Comparison of ENCODE assay signal across 21 mouse cellular contexts in the genomic region with DNA sequence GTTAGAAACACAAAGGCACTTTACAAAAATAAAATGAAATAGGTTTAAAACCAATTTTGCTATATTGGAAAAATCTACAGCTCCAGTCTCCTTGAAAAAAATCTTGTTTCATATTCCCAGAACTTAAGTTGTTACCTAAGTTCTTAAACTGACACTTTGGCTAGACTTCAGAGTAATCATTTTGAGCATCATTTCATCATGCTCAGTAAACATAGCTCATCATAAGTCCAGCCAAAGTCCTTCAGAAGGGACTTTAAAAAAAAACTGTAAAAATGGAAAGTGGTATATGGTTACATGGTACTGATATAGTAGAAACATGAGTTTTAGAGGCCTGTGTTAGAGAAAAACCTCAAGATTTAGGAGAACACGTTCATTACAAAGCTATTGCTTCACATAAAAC. TPM values are rescaled to one million over a fixed set of nuclear protein-coding genes. Genes with fewer than 3 reads are reported as not detected.
"Had no signal": no experiment of that assay in that cellular context is flagged by ENCODE, and none has a peak within 500 bp of the region (broad histone marks: within the 10 kb centered on the region; RNA-seq: fewer than 3 reads in every experiment).

No protein-coding gene starts in this region.

- H3K4me3 ChIP-seq: neural tube, embryonic 13.5 days; neural tube, embryonic 15.5 days; stomach, embryonic 15.5 days had no signal

- H3K36me3 ChIP-seq: stomach, embryonic 15.5 days had no signal

- H3K27ac ChIP-seq: neural tube, embryonic 13.5 days; neural tube, embryonic 15.5 days; stomach, embryonic 15.5 days; stomach, postnatal 0 days had no signal

- DNase-seq: retina, postnatal 1 day; right cerebral cortex, adult 18-20 months; right cerebral cortex, postnatal 14 days; right cerebral cortex, postnatal 25 days; right cerebral cortex, postnatal 4 days; spleen, adult 18-20 months; thymus, adult 18-20 months; thymus, adult 2 months; thymus, postnatal 14 days; thymus, postnatal 25 days; thymus, postnatal 36 days; thymus, postnatal 4 days had no signal

- H3K9me3 ChIP-seq: neural tube, embryonic 13.5 days; neural tube, embryonic 15.5 days; stomach, embryonic 15.5 days had no signal

- H3K4me1 ChIP-seq: neural tube, embryonic 13.5 days; neural tube, embryonic 15.5 days; stomach, embryonic 15.5 days had no signal

- H3K4me2 ChIP-seq: neural tube, embryonic 13.5 days; neural tube, embryonic 15.5 days; stomach, embryonic 15.5 days had no signal

- H3K27me3 ChIP-seq: neural tube, embryonic 13.5 days; neural tube, embryonic 15.5 days; stomach, embryonic 15.5 days had no signal

- H3K9ac ChIP-seq: neural tube, embryonic 13.5 days; neural tube, embryonic 15.5 days; stomach, embryonic 15.5 days had no signal

RNA-seq across cellular contexts. Expression of a gene that starts 26.2 kb away (rescaled TPM):
- total RNA-seq: neutrophil, adult 5-6 weeks had no signal
- polyA plus RNA-seq: small intestine, adult 2 months; spleen, adult 2 months; testis, adult 2 months; thymus, adult 2 months; urinary bladder, adult 2 months had no signal
